Mouse (Mus musculus): ENCODE results near the gene Stx1a. TPM values are rescaled to one million over a fixed set of nuclear protein-coding genes. Genes with fewer than 3 reads are reported as not detected.

Gene Stx1a
- polyA plus RNA-seq, 1 experiment: 10.2 TPM

DNA sequence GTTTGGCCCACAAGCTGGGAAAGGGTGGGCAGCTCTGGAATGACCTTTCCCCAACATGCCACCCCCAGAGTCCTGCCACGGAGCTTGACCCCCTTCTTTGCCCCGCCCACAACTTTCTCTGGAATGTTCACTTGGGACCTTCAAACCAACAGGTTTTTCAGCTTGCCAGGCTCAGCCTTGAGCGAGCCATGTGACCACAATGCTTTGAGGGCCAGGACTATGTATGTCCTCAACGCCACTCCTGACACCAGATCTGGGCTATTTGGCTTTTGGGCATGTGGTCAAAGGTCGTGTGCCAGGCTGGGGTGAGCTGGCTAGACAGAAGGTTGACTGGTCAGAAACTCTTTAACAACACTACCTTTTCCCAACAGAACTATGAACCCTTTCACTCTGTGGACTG, 21.1 kb upstream of the Stx1a start:
- H3K4me3 ChIP-seq (ENCODE audit: insufficient read depth, low read length): no peak overlapping the region

DNA sequence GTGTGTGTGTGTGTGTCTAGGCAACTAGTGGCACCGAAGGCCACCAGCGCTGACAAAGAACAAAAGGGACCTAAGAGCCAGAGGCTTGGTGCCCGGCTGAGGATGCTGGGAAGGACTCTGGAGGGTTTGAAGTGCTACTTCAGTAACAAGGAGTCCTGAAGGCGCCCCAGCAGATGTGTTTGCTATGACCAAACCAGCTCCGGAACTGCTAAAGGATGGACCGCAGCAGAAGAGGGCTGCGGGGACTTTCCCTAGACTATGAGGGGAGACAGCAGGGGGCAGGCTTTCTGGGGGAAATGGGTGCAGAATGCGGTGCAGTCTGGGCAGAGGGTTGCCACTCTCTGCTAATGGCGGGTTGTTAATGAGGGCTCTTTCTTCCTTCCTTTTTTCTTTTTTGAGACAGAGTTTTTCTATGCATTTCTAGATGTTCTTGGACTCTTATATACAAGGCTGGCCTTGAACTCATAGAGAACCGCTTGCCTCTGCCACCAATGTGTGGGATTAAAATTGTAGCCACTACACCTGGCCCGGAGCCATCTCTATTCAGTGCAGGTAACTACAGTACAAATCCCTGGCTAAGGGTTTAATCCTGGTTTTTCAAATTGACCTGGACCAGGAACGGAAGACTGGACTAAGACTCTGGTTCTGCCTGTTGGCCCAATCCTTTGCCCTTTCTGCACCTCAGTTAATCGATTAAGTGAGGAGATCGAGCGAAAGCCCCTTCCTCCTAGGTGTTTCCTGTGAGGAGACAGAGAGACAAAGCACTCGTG, 15.3 kb upstream of the Stx1a start:
- Histone ChIP-seq H3K4me1 (ENCODE audit: control insufficient read depth, insufficient read depth, low read length) (no peaks in the 10 kb centered on the region; the same call in 1 of the 2 replicates), H3K4me3 (ENCODE audit: insufficient read depth, low read length) (peak overlapping the region; percentile 45), H3K27ac (ENCODE audit: insufficient read depth, low read length) (peak overlapping the region; percentile 66; the same call in 1 of the 2 replicates)
- TF ChIP-seq POLR2A (IDR thresholded peaks at IDR 0.05; ENCODE audit: low read depth, low read length): no peak
- no peak for TF ChIP-seq CTCF (IDR thresholded peaks at IDR 0.05; ENCODE audit: borderline replicate concordance, insufficient read depth, low read length)

More for the DNA sequence above, 21.1 kb upstream of the Stx1a start:
- TF ChIP-seq CTCF (IDR thresholded peaks at IDR 0.05; ENCODE audit: borderline replicate concordance, insufficient read depth, low read length) (no peak), POLR2A (IDR thresholded peaks at IDR 0.05; ENCODE audit: low read depth, low read length) (no peak)
- H3K4me1 ChIP-seq (ENCODE audit: control insufficient read depth, insufficient read depth, low read length): peaks cover 3% of the 10 kb centered on the region; the same call in 1 of the 2 replicates
- no peak overlapping the region for H3K27ac ChIP-seq (ENCODE audit: insufficient read depth, low read length)

DNA sequence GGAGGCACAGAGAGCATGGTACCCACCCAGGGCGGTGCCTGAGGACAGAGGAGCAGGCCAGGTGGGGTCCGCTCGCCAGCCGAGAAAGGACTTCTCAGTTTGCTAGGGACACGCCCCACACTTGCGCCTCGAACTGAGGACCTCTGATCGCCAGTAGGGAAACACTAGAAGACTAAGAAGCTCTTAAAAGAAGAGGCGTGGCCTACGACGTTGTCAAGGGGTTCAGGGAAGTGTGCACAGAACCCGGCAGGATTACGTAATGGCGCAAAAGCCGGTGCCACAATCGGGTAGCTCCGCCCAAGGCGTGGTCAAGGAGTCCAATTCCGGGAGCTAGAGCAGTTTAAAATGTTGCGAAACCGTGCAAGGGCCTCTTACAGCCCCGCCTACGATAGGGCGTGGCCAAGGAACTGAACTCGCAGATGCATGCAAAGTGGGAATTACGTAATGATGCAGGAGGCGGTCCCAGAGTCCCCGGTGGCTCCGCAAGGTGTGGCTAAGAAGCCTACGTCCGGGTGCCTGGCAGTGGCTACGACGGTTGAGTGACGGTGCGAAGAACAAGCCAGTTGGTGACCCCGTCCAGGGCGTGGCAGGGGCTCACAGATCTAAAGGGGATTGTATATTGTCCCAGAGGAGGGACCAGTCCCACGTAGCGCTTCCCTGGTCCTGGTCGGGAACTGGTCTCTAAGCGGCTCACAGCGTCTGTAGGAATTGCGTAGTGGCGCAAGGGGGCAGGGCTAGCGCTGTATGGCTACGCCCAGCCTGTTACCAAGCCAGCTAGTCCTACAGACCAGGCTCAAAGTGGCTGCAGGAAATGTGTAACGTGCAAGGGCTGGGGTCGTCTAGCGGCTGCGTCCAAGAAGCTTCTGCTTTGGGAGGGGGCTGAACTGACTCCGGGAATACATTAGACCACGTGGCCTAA, 14.4 kb upstream of the Stx1a start, which contains the start of gene Abhd11:
Abhd11 (plus strand) TSS at position 482 of the 919 bp plus-strand sequence.
- H3K4me1 ChIP-seq (ENCODE audit: control insufficient read depth, insufficient read depth, low read length): no peaks in the 10 kb centered on the region; the same call in 1 of the 2 replicates
- peak within 1 kb of the TSS; percentile 85 for H3K27ac ChIP-seq (ENCODE audit: insufficient read depth, low read length)
- TF ChIP-seq POLR2A (IDR thresholded peaks at IDR 0.05; ENCODE audit: low read depth, low read length) (peak; percentile 95), CTCF (IDR thresholded peaks at IDR 0.05; ENCODE audit: borderline replicate concordance, insufficient read depth, low read length) (no peak)
- peak within 1 kb of the TSS; percentile 73 for H3K4me3 ChIP-seq (ENCODE audit: insufficient read depth, low read length)

DNA sequence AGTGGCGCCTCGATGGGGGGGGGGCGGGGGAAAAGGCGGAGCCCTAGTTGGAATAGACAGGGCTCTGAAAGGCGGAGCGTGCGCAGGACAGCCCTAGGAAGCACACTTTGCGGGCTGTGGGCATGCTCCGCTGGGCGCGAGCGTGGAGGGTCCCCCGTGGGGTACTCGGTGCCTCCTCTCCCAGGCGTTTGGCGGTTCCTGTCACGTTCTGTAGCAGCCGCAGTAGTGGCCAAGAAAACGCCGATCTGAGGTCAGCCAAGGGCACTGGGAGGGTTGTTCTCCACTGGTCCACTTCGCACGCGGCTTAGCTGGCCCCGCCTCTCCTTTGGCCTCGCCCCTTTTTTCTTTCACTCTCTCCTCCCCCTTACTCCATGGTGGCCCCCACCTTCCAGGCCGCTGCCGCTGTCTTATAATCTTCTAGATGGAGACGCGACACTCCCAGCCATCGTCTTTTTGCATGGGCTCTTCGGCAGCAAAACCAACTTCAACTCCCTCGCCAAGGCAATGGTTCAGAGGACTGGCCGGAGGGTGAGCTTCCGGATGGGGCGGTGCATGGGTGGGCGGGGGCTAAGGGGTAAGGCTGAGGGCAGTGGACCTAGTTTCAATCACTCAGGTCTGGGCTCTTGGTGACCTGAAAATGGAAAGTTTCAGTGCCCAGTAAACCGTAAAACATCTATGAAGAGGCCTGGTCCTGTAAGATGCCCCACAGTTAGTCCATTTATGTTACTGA, 13.5 kb upstream of the Stx1a start:
- no peaks in the 10 kb centered on the region; the same call in 1 of the 2 replicates for H3K4me1 ChIP-seq (ENCODE audit: control insufficient read depth, insufficient read depth, low read length)
- peak; percentile 51; the same call in 1 of the 2 replicates for TF ChIP-seq POLR2A (IDR thresholded peaks at IDR 0.05; ENCODE audit: low read depth, low read length)
- no peak for TF ChIP-seq CTCF (IDR thresholded peaks at IDR 0.05; ENCODE audit: borderline replicate concordance, insufficient read depth, low read length)
- H3K27ac ChIP-seq (ENCODE audit: insufficient read depth, low read length): peak overlapping the region; percentile 85
- H3K4me3 ChIP-seq (ENCODE audit: insufficient read depth, low read length): peak overlapping the region; percentile 73

DNA sequence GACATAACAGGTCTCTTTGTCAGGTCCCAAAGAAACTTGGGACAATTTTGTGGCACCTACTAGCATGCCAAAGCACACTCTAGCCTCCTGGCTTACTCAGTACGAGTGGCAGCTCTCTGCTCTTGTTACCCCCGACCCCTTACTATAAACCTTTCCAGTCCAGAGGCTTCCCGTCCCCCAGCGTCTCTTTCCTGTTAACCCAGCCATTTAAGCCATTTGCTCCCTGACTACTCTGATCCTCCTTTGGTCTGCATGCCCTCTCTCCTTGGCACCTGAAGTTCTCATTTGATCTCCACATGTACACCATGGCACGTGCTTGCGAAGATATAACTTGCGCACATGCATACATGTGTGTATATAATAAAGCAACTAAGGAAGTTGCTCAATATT, 13.0 kb upstream of the Stx1a start:
- TF ChIP-seq POLR2A (IDR thresholded peaks at IDR 0.05; ENCODE audit: low read depth, low read length) (no peak), CTCF (IDR thresholded peaks at IDR 0.05; ENCODE audit: borderline replicate concordance, insufficient read depth, low read length) (no peak)
- Histone ChIP-seq H3K27ac (ENCODE audit: insufficient read depth, low read length) (0 out of 2 replicates have a peak overlapping the region, but pooled peaks have one; percentile 22), H3K4me1 (ENCODE audit: control insufficient read depth, insufficient read depth, low read length) (no peaks in the 10 kb centered on the region; the same call in 1 of the 2 replicates), H3K4me3 (ENCODE audit: insufficient read depth, low read length) (peak overlapping the region; percentile 73)

DNA sequence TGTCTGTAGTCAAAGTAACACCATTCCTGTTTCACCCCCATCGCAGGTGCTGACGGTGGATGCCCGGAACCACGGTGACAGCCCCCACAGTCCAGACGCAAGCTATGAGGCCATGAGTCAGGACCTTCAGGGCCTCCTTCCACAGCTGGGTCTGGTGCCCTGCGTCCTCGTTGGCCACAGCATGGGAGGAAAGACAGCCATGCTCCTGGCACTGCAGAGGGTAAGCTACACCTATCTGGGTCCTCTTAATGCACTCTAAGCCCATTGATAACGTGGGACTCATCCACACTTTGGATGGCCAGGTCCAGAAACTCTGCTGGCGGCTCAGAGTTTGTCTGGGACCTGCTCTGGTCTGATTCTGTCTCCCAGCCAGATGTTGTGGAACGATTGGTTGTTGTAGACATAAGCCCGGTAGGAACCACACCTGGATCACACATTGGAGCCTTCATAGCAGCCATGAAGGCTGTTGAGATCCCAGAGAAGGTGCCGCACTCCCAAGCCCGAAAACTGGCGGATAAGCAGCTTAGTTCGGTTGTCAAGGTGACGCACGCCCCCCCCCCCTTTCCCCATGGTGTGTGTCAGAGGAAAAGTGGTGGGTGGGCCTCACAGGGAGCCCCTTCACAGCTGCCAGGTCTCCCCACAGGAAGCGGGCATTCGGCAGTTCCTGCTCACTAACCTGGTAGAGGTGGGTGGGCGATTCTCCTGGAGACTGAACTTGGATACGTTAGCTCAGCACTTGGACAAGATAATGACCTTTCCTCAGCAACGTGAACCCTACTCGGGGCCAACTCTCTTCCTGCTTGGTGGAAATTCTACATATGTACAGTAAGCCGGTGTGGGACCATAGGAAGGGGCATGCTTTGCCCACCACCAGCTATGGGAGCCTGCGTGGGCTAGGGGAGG, 12.2 kb upstream of the Stx1a start:
- H3K4me3 ChIP-seq (ENCODE audit: insufficient read depth, low read length): no peak overlapping the region

DNA sequence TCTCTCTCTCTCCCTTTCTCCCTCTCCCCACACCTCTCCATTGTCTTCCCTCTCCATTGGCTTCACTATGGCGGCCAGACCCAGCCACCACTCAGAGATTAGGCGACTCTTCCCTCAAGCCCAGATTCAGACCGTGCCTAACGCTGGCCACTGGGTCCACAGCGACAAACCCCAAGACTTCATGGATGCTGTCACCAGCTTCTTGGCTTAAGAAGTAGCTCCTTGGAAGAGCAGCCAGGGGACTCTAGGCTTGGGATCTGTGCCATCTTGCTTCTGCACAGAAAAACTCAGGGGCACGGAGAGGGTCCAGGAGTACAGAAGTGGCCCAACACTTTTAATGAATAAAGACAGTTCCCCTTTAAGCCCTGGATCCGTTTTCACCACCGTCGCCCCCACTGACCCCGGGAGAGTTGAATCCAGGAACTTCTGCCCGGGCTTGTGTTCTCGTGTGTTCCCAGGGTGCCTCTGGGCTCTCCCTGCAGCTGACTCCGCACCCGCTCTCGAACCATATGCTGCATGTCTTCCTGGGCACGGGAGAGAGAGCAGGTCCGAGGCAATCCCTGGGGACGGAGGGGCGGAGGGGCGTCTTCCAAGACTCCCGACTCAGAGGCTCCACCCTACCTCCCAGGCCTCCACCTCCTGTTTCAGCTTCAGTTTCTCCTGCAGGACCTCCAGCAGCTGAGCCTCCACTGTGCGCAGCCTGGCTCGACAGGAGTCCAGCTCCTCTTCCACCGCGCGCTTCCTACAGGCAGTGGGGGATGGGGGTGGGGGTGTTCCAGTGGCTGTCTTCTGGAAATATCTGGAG, 11.3 kb upstream of the Stx1a start:
- Histone ChIP-seq H3K4me1 (ENCODE audit: control insufficient read depth, insufficient read depth, low read length) (no peaks in the 10 kb centered on the region; the same call in 1 of the 2 replicates), H3K27ac (ENCODE audit: insufficient read depth, low read length) (no peak overlapping the region), H3K4me3 (ENCODE audit: insufficient read depth, low read length) (no peak overlapping the region)
- TF ChIP-seq POLR2A (IDR thresholded peaks at IDR 0.05; ENCODE audit: low read depth, low read length) (no peak), CTCF (IDR thresholded peaks at IDR 0.05; ENCODE audit: borderline replicate concordance, insufficient read depth, low read length) (no peak)

More for the DNA sequence above, 12.2 kb upstream of the Stx1a start:
- Histone ChIP-seq H3K4me1 (ENCODE audit: control insufficient read depth, insufficient read depth, low read length) (no peaks in the 10 kb centered on the region; the same call in 1 of the 2 replicates), H3K27ac (ENCODE audit: insufficient read depth, low read length) (no peak overlapping the region)
- no peak for TF ChIP-seq POLR2A (IDR thresholded peaks at IDR 0.05; ENCODE audit: low read depth, low read length)
- no peak for TF ChIP-seq CTCF (IDR thresholded peaks at IDR 0.05; ENCODE audit: borderline replicate concordance, insufficient read depth, low read length)
